Mouse (Mus musculus) limb, embryonic 14.5 days (tissue): ENCODE measurements around the gene Trim11. TPM values are rescaled to one million over a fixed set of nuclear protein-coding genes. Genes with fewer than 3 reads are reported as not detected.

Experiments
- ATAC-seq: fragments of 200-750 bp; cut with Nextera tagmentation; 2 replicates; pipeline ENCODE4 v1.8.0; 2017; ENCODE audit warnings: low read depth, moderate number of reproducible peaks, moderate TSS enrichment; ENCODE audit not compliant: low FRiP score
- DNase-seq: peaks from one replicate; pipeline ENCODE4 v3.0.0-alpha.2; 2015; ENCODE audit warnings: low spot score
- H3K27ac ChIP-seq: fragments of 300-500 bp; sonication (generic); replicated peaks from 2 replicates; pipeline ENCODE4 v1.5.1; 2014; ENCODE audit warnings: low read depth, mild to moderate bottlenecking, low read length, moderate library complexity, mixed read lengths
- H3K27me3 ChIP-seq: fragments of 300-500 bp; sonication (generic); 2 replicates; pipeline ENCODE4 v1.6.1; 2014; ENCODE audit warnings: low read length, mixed read lengths; ENCODE audit not compliant: control insufficient read depth, insufficient read depth
- H3K36me3 ChIP-seq: fragments of 300-500 bp; sonication (generic); 2 replicates; pipeline ENCODE4 v1.6.1; 2014; ENCODE audit warnings: mild to moderate bottlenecking, low read length, moderate library complexity, mixed read lengths; ENCODE audit not compliant: control insufficient read depth, insufficient read depth
- H3K4me1 ChIP-seq: fragments of 300-500 bp; sonication (generic); 2 replicates; pipeline ENCODE4 v1.6.1; 2014; ENCODE audit warnings: antibody characterized with exemption, low read length, mixed read lengths; ENCODE audit not compliant: control insufficient read depth, insufficient read depth
- H3K4me2 ChIP-seq: fragments of 300-500 bp; sonication (generic); replicated peaks from 2 replicates; pipeline ENCODE4 v1.6.1; 2014; ENCODE audit warnings: low read depth, mild to moderate bottlenecking, low read length, moderate library complexity; ENCODE audit not compliant: severe bottlenecking
- H3K4me3 ChIP-seq: fragments of 300-500 bp; sonication (generic); replicated peaks from 2 replicates; pipeline ENCODE4 v1.5.1; 2014; ENCODE audit warnings: low read length
- H3K9ac ChIP-seq: fragments of 300-500 bp; sonication (generic); 2 replicates; pipeline ENCODE4 v1.6.1; 2014; ENCODE audit warnings: mild to moderate bottlenecking, low read depth, low read length, moderate library complexity; ENCODE audit not compliant: severe bottlenecking
- H3K9me3 ChIP-seq: fragments of 300-500 bp; sonication (generic); 2 replicates; pipeline ENCODE4 v1.6.1; 2016; ENCODE audit warnings: low read length; ENCODE audit not compliant: control insufficient read depth
- POLR2A ChIP-seq: fragments of 200-500 bp; IDR thresholded peaks from 2 replicates; pipeline ENCODE4 v1.8.0; 2012; ENCODE audit warnings: inconsistent platforms, mild to moderate bottlenecking, moderate library complexity, borderline replicate concordance; ENCODE audit not compliant: insufficient read depth, insufficient read length; ENCODE audit errors: extremely low read depth
- WGBS: fragments of 180-500 bp; shearing (Covaris S2); extraction: QIAGEN DNeasy Blood & Tissue Kit; methylation state at CpG from one replicate; pipeline ENCODE4 v1.1.7; 2014; 5-methylcytosine and 5-hydroxymethylcytosine counted together
- polyA plus RNA-seq, 2 experiments: library from polyadenylated mRNA; depleted of rRNA in 1 of 2; stranded (reverse) in 1 of 2; unstranded in 1 of 2; fragments of >200 nt; fragmentation: Nextera tagmentation in 1 of 2; extraction: Ambion mirVana in 1 of 2; gene quantifications; 2 replicates each; pipeline versions ENCODE4 v1.2.1 to v1.2.3; 2012 to 2014

The Trim11 gene
- polyA plus RNA-seq (2012; rRNA removed), result 29.7 and 34.2 TPM in 2 replicates
- 21.4 and 21.5 TPM in 2 replicates for polyA plus RNA-seq (2014; fragmentation: Nextera tagmentation; extraction: Ambion mirVana)

DNA sequence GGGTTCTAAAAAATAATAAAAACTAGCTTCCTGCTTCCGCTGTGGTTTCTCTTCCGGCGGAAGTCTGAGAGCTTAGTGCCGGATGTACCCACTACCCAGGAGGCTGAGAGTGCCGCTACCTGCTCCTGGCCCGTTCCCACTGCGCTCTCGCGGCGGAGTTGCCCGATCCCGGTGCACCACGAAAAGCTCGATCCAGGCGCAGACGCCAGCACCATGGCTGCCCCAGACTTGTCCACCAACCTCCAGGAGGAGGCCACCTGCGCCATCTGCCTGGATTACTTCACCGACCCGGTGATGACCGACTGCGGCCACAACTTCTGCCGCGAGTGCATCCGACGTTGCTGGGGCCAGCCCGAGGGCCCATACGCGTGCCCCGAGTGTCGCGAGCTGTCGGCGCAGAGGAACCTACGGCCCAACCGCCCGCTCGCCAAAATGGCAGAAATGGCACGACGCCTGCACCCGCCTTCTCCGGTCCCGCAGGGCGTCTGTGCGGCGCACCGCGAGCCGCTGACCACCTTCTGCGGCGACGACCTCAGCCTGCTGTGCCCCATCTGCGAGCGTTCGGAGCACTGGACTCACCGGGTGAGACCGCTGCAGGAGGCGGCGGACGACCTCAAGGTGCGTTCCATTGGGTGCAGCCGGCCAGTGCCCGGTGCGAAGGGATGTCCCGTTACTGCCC, at the start of gene Trim11:
TSS of gene Trim11 (plus strand) at position 67 of the 679 bp plus-strand sequence.
- Histone ChIP-seq H3K27ac (peak within 1 kb of the TSS; percentile 77), H3K9me3 (no peaks in the 10 kb centered on the region), H3K36me3 (peaks cover 21% of the 10 kb centered on the region), H3K9ac (peak within 1 kb of the TSS; percentile 89), H3K27me3 (no peaks in the 10 kb centered on the region), H3K4me3 (peak within 1 kb of the TSS; percentile 99), H3K4me1 (peaks cover 15% of the 10 kb centered on the region), H3K4me2 (peak within 1 kb of the TSS; percentile 95)
- ATAC-seq (peak; percentile 67), DNase-seq (peak; percentile 76)
- TF ChIP-seq POLR2A, result no peak
- under 1% methylated on average over 49 of the region's 64 CpGs for WGBS

DNA sequence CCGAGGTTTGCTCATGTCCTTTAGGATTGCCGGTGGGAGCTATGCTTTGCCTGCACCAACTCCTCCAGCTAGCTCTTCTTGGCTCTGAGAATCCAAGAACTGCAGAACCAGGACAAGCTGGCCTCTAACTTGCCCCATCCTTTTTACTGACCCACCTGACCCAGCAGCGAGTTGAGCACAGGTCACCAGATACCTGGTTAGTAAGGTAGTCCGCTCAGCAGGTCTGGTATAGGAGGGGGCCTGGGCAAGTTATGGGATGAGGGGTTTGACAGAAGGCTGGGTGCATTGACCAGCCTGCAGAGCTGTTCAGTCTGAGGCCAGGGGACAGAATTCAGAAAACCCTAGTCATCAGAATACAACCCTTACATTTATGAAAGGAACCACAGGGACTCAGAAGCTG, 48.8 kb upstream of the Trim11 start:
- no peak overlapping the region for H3K27ac ChIP-seq
- no peak overlapping the region for H3K4me3 ChIP-seq
- no peaks in the 10 kb centered on the region for H3K9me3 ChIP-seq
- H3K36me3 ChIP-seq, result peaks cover 34% of the 10 kb centered on the region
- DNase-seq (no peak), ATAC-seq (no peak)
- TF ChIP-seq POLR2A, result no peak
- no peaks in the 10 kb centered on the region for H3K27me3 ChIP-seq
- WGBS, result 60% methylated on average over 4 of the region's 4 CpGs
- no peaks in the 10 kb centered on the region for H3K4me1 ChIP-seq
- no peak overlapping the region for H3K4me2 ChIP-seq
- no peak overlapping the region for H3K9ac ChIP-seq

DNA sequence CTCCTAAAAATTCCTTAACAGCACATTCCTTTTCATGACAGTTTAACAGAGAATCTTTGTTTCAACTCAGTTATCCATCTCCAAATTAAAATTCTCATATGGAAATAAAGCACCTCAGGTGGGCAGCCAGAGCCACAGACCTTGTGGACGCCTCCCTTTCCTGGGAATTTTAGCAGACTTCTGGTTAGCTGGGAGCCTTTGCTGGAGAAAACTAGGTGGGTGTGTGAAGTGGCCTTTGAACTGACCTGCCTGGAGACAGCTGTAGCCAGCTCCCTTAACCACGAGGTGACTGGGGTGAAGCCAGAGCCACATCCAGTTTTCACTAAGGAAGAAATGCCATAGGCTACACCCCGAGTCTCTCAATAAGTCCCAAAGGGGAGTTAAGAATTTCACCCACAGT, 48.3 kb upstream of the Trim11 start:
- Histone ChIP-seq H3K4me3 (no peak overlapping the region), H3K9ac (no peak overlapping the region), H3K36me3 (peaks cover 40% of the 10 kb centered on the region), H3K27me3 (no peaks in the 10 kb centered on the region), H3K4me2 (no peak overlapping the region), H3K9me3 (no peaks in the 10 kb centered on the region), H3K27ac (no peak overlapping the region), H3K4me1 (no peaks in the 10 kb centered on the region)
- DNase-seq, result no peak
- 38% methylated on average over 3 of the region's 3 CpGs for WGBS
- no peak for ATAC-seq
- TF ChIP-seq POLR2A, result no peak

DNA sequence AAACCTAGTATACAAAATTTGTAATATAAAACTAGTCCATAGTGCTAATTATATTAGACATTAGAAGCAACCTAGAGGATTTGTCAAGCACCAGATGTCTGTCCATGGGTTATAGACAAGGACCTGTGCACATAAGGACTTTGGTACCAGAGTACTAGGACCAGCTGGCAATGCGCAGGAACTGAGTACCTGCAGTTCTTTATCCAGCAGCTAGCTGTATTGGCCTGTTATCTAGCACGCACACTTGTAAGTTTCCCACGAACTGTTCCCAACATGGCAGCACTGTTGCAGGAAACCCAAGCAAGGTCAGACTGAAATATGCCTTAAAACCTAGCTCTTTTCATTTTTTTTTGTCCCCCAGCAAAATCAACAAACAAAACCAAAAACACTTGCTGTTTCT, 47.6 kb upstream of the Trim11 start:
- H3K4me3 ChIP-seq, result no peak overlapping the region
- no peaks in the 10 kb centered on the region for H3K9me3 ChIP-seq
- 89% methylated on average over 3 of the region's 3 CpGs for WGBS
- H3K27me3 ChIP-seq, result no peaks in the 10 kb centered on the region
- no peak overlapping the region for H3K27ac ChIP-seq
- ATAC-seq (no peak), DNase-seq (no peak)
- H3K36me3 ChIP-seq, result peaks cover 44% of the 10 kb centered on the region
- H3K4me1 ChIP-seq, result no peaks in the 10 kb centered on the region
- no peak overlapping the region for H3K4me2 ChIP-seq
- no peak for TF ChIP-seq POLR2A
- H3K9ac ChIP-seq, result no peak overlapping the region

DNA sequence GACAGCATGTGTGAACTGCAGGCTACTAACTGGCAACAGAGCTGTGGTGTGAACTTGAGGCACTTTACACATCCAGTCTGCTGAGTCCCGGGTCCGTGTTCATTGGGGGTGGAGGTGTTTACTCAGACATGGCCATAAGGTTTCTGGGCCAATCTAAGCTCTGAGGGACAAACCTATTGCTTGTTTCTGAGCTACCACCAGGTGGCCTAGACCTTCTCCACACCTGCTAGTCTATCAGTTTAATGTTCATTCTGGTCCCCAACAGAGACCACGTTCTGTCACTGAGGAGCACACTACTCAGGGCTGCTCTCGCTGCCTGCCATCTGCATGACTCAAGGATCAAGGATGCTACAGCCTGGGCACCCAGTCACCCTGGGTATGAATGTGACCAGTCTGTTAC, 46.3 kb upstream of the Trim11 start:
- no peak for DNase-seq
- Histone ChIP-seq H3K9ac (no peak overlapping the region), H3K4me3 (no peak overlapping the region), H3K27ac (no peak overlapping the region), H3K27me3 (no peaks in the 10 kb centered on the region), H3K9me3 (no peaks in the 10 kb centered on the region), H3K36me3 (peaks cover 56% of the 10 kb centered on the region), H3K4me1 (no peaks in the 10 kb centered on the region), H3K4me2 (no peak overlapping the region)
- no peak for TF ChIP-seq POLR2A
- no peak for ATAC-seq
- 77% methylated on average over 4 of the region's 4 CpGs for WGBS
